In genomic region chr9:77526715-77527114, GRCm38 (mm10) we compare ENCODE assay signal across 13 mouse cellular contexts. TPM values are rescaled to one million over a fixed set of nuclear protein-coding genes. Genes with fewer than 3 reads are reported as not detected.
DNase-seq lines count a peak whose midpoint lies in the region; ATAC-seq lines count a peak whose summit lies in the region.
"Had no signal": no experiment of that assay in that cellular context is flagged by ENCODE, and none has a peak within 500 bp of the region (broad histone marks: within the 10 kb centered on the region; RNA-seq: fewer than 3 reads in every experiment).

No protein-coding gene starts in this region.

- intact Hi-C loops in heart, postnatal 10 days (cut with DNase I): no loop called here
- intact Hi-C loops in heart, postnatal 36 days (cut with DNase I): no loop called here

- H3K9ac ChIP-seq in embryonic facial prominence, embryonic 14.5 days (ENCODE audit: low read depth, low read length): no peak overlapping the region
- H3K9ac ChIP-seq: hindbrain, embryonic 12.5 days; limb, embryonic 12.5 days; midbrain, embryonic 13.5 days had no signal

- no peak overlapping the region for H3K4me3 ChIP-seq in embryonic facial prominence, embryonic 14.5 days (ENCODE audit: low read depth, low read length)
- H3K4me3 ChIP-seq in embryonic facial prominence, embryonic 10.5 days: no peak overlapping the region
- H3K4me3 ChIP-seq: gastrocnemius, adult 2 months; hindbrain, embryonic 12.5 days; limb, embryonic 12.5 days; midbrain, embryonic 13.5 days had no signal

- no peaks in the 10 kb centered on the region for H3K27me3 ChIP-seq in embryonic facial prominence, embryonic 14.5 days (replicated peaks; ENCODE audit: control insufficient read depth, insufficient read depth, low read length)
- H3K27me3 ChIP-seq in embryonic facial prominence, embryonic 10.5 days (replicated peaks; ENCODE audit: low read depth, poor library complexity, severe bottlenecking): no peaks in the 10 kb centered on the region
- H3K27me3 ChIP-seq: hindbrain, embryonic 12.5 days; limb, embryonic 12.5 days; midbrain, embryonic 13.5 days had no signal

- ATAC-seq in embryonic facial prominence, embryonic 14.5 days (ENCODE audit: low read depth): no peak
- ATAC-seq: midbrain, embryonic 13.5 days had no signal

- H3K9me3 ChIP-seq in embryonic facial prominence, embryonic 14.5 days (ENCODE audit: control insufficient read depth, low read length): no peaks in the 10 kb centered on the region
- no peaks in the 10 kb centered on the region for H3K9me3 ChIP-seq in embryonic facial prominence, embryonic 10.5 days
- H3K9me3 ChIP-seq: hindbrain, embryonic 12.5 days; limb, embryonic 12.5 days; midbrain, embryonic 13.5 days had no signal

- no peaks in the 10 kb centered on the region for H3K36me3 ChIP-seq in embryonic facial prominence, embryonic 14.5 days (ENCODE audit: control insufficient read depth, insufficient read depth, low read length)
- H3K36me3 ChIP-seq in embryonic facial prominence, embryonic 10.5 days (replicated peaks): no peaks in the 10 kb centered on the region
- H3K36me3 ChIP-seq: hindbrain, embryonic 12.5 days; limb, embryonic 12.5 days; midbrain, embryonic 13.5 days had no signal

- H3K27ac ChIP-seq in embryonic facial prominence, embryonic 14.5 days (replicated peaks; ENCODE audit: low read depth, low read length): no peak overlapping the region
- no peak overlapping the region for H3K27ac ChIP-seq in embryonic facial prominence, embryonic 10.5 days (replicated peaks)
- H3K27ac ChIP-seq: gastrocnemius, adult 2 months; hindbrain, embryonic 12.5 days; limb, embryonic 12.5 days; midbrain, embryonic 13.5 days had no signal

- H3K4me2 ChIP-seq in embryonic facial prominence, embryonic 14.5 days (ENCODE audit: low read depth, low read length): no peak overlapping the region
- H3K4me2 ChIP-seq: hindbrain, embryonic 12.5 days; limb, embryonic 12.5 days; midbrain, embryonic 13.5 days had no signal

- peaks cover 10% of the 10 kb centered on the region; the same call in 1 of the 2 replicates for H3K4me1 ChIP-seq in embryonic facial prominence, embryonic 14.5 days (ENCODE audit: control insufficient read depth, insufficient read depth, low read length)
- H3K4me1 ChIP-seq in embryonic facial prominence, embryonic 10.5 days: peaks cover 45% of the 10 kb centered on the region

- WGBS in embryonic facial prominence, embryonic 14.5 days: 48% methylated on average over 2 of the region's 2 CpGs
- 90% methylated on average over 2 of the region's 2 CpGs for WGBS in embryonic facial prominence, embryonic 10.5 days

- DNase-seq in embryonic facial prominence, embryonic 14.5 days (ENCODE audit: low spot score): peak; percentile 79
- no peak for DNase-seq in embryonic facial prominence, embryonic 10.5 days (ENCODE audit: low spot score)
- peak; percentile 65 to 66 for DNase-seq in heart, postnatal 10 days
- DNase-seq in heart, postnatal 36 days: no peak
- DNase-seq in retina, postnatal 1 day: peak; percentile 47
- DNase-seq in retina, embryonic 14.5 days (ENCODE audit: low spot score): no peak
- DNase-seq in lung, postnatal 14 days: peak; percentile 43
- DNase-seq in layer of hippocampus, postnatal 25 days (ENCODE audit: extremely low spot score in 1 of 2, low spot score in 1 of 2): no peak
- DNase-seq: cerebellum, adult 18-20 months; gastrocnemius, adult 2 months had no signal

RNA-seq across cellular contexts. Expression of gene Lrrc1, which starts 18.0 kb away (rescaled TPM):
- polyA plus RNA-seq in embryonic facial prominence, embryonic 14.5 days (2014; fragmentation: Nextera tagmentation; extraction: Ambion mirVana): 13.5 and 14.1 TPM in 2 replicates
- polyA plus RNA-seq in embryonic facial prominence, embryonic 10.5 days (2016; fragmentation: Nextera tagmentation; extraction: Ambion mirVana): 8.4 and 8.7 TPM in 2 replicates
- total RNA-seq in heart, postnatal 10 days (2021): 10 to 100 TPM; 26.2 to 32.5 TPM
- 10 to 100 TPM; 15.8 to 18.3 TPM for total RNA-seq in heart, postnatal 36 days (2021)
- 1 to 10 TPM; 6.8 to 8.1 TPM for total RNA-seq in layer of hippocampus, postnatal 25 days (2021)

Comparison
In these comparisons a context has a peak if more than half of its experiments do, and no peak if none do; other contexts are left out.
1. DNase-seq: peak in embryonic facial prominence, embryonic 14.5 days (single experiment), heart, postnatal 10 days (2 of 2), retina, postnatal 1 day (single experiment) and lung, postnatal 14 days (single experiment); none in embryonic facial prominence, embryonic 10.5 days (single experiment), heart, postnatal 36 days (0 of 2), retina, embryonic 14.5 days (single experiment) and layer of hippocampus, postnatal 25 days (0 of 2).